Mouse (Mus musculus) CH12.LX (cell line): ENCODE measurements at regions not wholly inside any gene's neighbourhood (a gene's known extent, or its start where the extent isn't known, plus 50 kb on each side); places are given as distances from the start of the nearest gene placed in this dataset.

Source experiments
- CHD2 ChIP-seq: IDR thresholded peaks from 2 replicates; pipeline ENCODE4 v1.6.1; 2011; ENCODE audit warnings: low read length, improper control_type of control experiment
- CTCF ChIP-seq, 2 experiments: IDR thresholded peaks in 1 of 2; conservative IDR thresholded peaks in 1 of 2; 2 replicates each; pipeline ENCODE4 v1.5.1; 2011 to 2012; ENCODE audit warnings: low read depth in 2 of 2, low read length in 2 of 2, improper control_type of control experiment in 1 of 2, inconsistent platforms in 1 of 2, mild to moderate bottlenecking in 1 of 2, moderate library complexity in 1 of 2

- TF ChIP-seq CTCF (conservative IDR thresholded peaks at IDR 0.05 in 1 of 2, IDR thresholded peaks at IDR 0.05 in 1 of 2; ENCODE audit: low read depth in 2 of 2, low read length in 2 of 2) (no peak), CHD2 (no peak)
Measured at GRCm38 (mm10) chr12:33717053-33717452, 211.2 kb upstream of the Ferd3l start.
